Mouse (Mus musculus): ENCODE measurements at regions not wholly inside any gene's neighbourhood (a gene's known extent, or its start where the extent isn't known, plus 50 kb on each side); places are given as distances from the start of the nearest gene placed in this dataset.

- peaks cover 17% of the 10 kb centered on the region for H3K4me1 ChIP-seq
- no peaks in the 10 kb centered on the region for H3K36me3 ChIP-seq
- no peaks in the 10 kb centered on the region for H3K27me3 ChIP-seq
- no peak overlapping the region for H3K4me3 ChIP-seq
- H3K4me2 ChIP-seq = no peak overlapping the region
- peak overlapping the region; percentile 73 for H3K27ac ChIP-seq
- peak; percentile 77; the same call in 1 of the 2 replicates for ATAC-seq (ENCODE audit: insufficient number of reproducible peaks, low FRiP score, low TSS enrichment, low read depth)
- H3K9me3 ChIP-seq = no peaks in the 10 kb centered on the region
- 29% methylated on average over 7 of the region's 7 CpGs for WGBS
- H3K9ac ChIP-seq = no peak overlapping the region
Measured at GRCm38 (mm10) chr12:5494657-5495512, 119.4 kb upstream of the Klhl29 start.

DNA sequence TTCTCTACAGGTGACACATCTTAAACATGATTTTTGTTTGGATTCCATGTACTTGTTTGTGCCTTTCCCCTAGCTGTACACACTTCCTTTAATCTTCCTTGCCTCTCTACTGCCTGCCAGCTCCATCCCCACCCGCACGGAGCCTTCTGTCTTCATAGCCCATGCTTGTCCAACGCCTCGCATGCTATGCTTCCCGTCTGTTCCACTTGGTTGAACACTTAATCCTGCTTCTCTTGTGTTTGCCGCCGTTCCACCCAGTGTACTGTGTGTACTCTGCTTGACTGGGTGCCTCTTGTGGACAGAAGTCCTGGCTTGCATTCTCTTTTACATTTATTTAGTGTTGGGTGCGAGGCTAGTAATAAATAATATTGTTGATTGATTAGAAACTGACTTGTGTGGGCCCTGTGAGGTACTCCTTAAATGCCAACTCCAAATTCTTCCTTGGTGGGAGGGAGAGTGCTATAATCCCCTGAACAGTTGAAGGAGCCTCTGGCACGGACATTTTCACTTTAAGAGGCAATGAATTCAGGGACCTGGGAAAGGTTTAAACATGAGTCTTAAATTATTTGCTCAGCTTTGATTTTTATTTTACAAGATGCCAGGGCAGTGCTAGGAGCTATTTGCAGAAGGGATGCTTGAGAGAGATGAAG is 88.9 kb upstream of the Klhl29 start:
- Histone ChIP-seq H3K4me1 (no peaks in the 10 kb centered on the region; the same call in 1 of the 2 replicates), H3K27ac (no peak overlapping the region), H3K36me3 (no peaks in the 10 kb centered on the region), H3K9ac (no peak overlapping the region), H3K4me3 (no peak overlapping the region), H3K27me3 (no peaks in the 10 kb centered on the region), H3K9me3 (no peaks in the 10 kb centered on the region), H3K4me2 (no peak overlapping the region)
- ATAC-seq (ENCODE audit: insufficient number of reproducible peaks, low FRiP score, low TSS enrichment, low read depth) = no peak
- 51% methylated on average over 9 of the region's 9 CpGs for WGBS

DNA sequence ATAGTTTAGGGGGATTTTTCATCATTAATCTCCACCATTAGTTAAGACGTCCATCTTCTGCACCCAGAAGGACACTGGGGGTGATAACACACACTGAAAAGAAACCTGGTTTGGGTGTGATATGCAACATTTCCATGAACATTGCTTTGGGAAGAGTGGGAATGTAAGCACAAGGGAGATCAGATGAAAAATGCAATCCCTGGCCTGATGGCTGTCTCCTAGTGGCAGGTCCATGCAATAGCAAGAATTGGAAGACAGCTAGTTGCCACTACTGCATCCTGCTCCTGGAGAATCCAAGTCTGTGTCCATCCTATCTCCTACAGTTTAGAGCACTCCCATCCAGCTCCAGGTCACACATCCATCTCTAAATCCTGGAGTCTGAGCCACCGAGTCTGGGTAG is 77.7 kb upstream of the Klhl29 start:
- Histone ChIP-seq H3K4me2 (no peak overlapping the region), H3K27ac (no peak overlapping the region), H3K4me3 (no peak overlapping the region), H3K36me3 (no peaks in the 10 kb centered on the region), H3K9me3 (no peaks in the 10 kb centered on the region), H3K27me3 (no peaks in the 10 kb centered on the region), H3K4me1 (no peaks in the 10 kb centered on the region), H3K9ac (no peak overlapping the region)
- WGBS = 85% methylated on average over 2 of the region's 2 CpGs
- no peak for ATAC-seq (ENCODE audit: insufficient number of reproducible peaks, low FRiP score, low TSS enrichment, low read depth)

GRCm38 (mm10) chr12:5443730-5444129 is 68.2 kb upstream of the Klhl29 start:
- H3K4me1 ChIP-seq = peaks cover 15% of the 10 kb centered on the region
- no peaks in the 10 kb centered on the region for H3K9me3 ChIP-seq
- H3K27me3 ChIP-seq = no peaks in the 10 kb centered on the region
- 0 out of 2 replicates have a peak overlapping the region, but pooled peaks have one; percentile 33 for H3K27ac ChIP-seq
- no peak overlapping the region for H3K4me3 ChIP-seq
- no peaks in the 10 kb centered on the region for H3K36me3 ChIP-seq
- ATAC-seq (ENCODE audit: insufficient number of reproducible peaks, low FRiP score, low TSS enrichment, low read depth) = no peak
- no peak overlapping the region for H3K9ac ChIP-seq
- H3K4me2 ChIP-seq = no peak overlapping the region
- 43% methylated on average over 2 of the region's 2 CpGs for WGBS

DNA sequence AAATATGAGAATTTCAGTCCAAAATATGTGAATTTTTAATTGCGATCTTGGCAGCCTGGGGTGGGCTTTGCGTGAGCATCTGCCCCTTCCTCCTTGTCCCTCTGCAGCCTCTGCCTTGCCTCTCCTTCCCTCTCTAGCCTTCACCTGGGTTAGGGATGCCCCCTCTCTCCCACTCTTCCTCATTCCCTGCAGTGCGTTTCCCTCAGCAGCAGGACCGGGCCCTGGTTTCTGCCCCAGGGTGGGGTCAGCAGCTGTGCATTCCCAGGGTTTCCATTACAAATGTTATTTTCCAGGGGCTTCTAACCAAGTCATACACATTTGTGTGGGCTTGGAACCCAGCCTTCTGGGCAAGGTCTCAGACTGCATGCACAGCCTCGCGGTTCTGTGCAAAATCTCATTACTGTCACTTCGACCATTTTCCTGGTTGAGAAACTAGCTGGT is 67.6 kb upstream of the Klhl29 start:
- Histone ChIP-seq H3K4me2 (no peak overlapping the region), H3K9me3 (no peaks in the 10 kb centered on the region), H3K4me3 (no peak overlapping the region), H3K27ac (peak overlapping the region; percentile 61; the same call in 1 of the 2 replicates), H3K4me1 (peaks cover 15% of the 10 kb centered on the region), H3K9ac (no peak overlapping the region), H3K27me3 (no peaks in the 10 kb centered on the region), H3K36me3 (no peaks in the 10 kb centered on the region)
- WGBS = 40% methylated on average over 7 of the region's 7 CpGs
- ATAC-seq (ENCODE audit: insufficient number of reproducible peaks, low FRiP score, low TSS enrichment, low read depth) = no peak

GRCm38 (mm10) chr12:5442679-5443078 is 67.2 kb upstream of the Klhl29 start:
- no peaks in the 10 kb centered on the region for H3K27me3 ChIP-seq
- H3K27ac ChIP-seq = no peak overlapping the region
- no peak for ATAC-seq (ENCODE audit: insufficient number of reproducible peaks, low FRiP score, low TSS enrichment, low read depth)
- 67% methylated on average over 5 of the region's 5 CpGs for WGBS
- no peak overlapping the region for H3K4me3 ChIP-seq
- no peak overlapping the region for H3K9ac ChIP-seq
- H3K4me2 ChIP-seq = no peak overlapping the region
- H3K36me3 ChIP-seq = no peaks in the 10 kb centered on the region
- H3K4me1 ChIP-seq = peaks cover 15% of the 10 kb centered on the region
- no peaks in the 10 kb centered on the region for H3K9me3 ChIP-seq

DNA sequence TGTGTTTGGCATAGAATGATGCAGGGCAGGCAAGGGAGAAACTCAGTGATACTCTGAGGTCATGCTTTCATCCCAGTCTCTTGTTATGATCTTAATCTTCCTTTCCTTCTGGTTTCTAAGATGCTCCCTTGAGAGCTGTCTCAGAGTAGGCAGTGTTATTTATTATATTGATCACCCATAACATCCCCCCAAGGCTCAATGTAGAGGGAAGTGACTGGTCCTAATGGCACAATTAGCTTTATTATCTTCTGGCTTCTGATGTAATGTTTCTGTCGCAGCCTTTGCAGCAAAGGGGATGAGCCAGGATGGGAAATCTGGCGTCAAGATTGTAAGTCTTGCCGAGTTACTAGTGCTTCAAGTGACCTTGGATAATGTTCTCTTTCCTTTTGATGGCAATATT is 65.0 kb upstream of the Klhl29 start:
- ATAC-seq (ENCODE audit: insufficient number of reproducible peaks, low FRiP score, low TSS enrichment, low read depth) = no peak
- H3K27me3 ChIP-seq = no peaks in the 10 kb centered on the region
- H3K27ac ChIP-seq = no peak overlapping the region
- H3K4me2 ChIP-seq = no peak overlapping the region
- no peaks in the 10 kb centered on the region for H3K9me3 ChIP-seq
- WGBS = 64% methylated on average over 3 of the region's 3 CpGs
- H3K4me1 ChIP-seq = peaks cover 15% of the 10 kb centered on the region
- H3K9ac ChIP-seq = no peak overlapping the region
- no peaks in the 10 kb centered on the region for H3K36me3 ChIP-seq
- no peak overlapping the region for H3K4me3 ChIP-seq

DNA sequence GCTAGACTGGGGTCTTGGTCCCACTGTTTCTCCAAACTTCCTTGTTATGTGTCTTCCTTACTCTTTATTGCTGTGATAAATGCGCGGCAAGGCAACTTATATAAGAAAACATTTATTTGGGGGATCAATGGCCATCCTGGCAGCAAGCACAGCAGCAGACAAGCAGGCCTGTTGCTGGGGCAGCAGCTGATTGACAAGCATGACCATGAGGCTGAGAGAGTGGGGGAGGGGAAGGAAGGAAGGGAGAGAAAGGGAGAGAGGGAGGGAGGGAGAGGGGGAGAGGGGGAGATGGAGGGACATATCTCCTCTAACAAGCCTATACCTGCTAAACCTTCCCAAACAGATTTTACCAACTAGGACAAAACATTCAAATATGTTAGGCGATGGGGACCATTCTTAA is 60.4 kb upstream of the Klhl29 start:
- Histone ChIP-seq H3K4me3 (no peak overlapping the region), H3K4me1 (peaks cover 7% of the 10 kb centered on the region; the same call in 1 of the 2 replicates), H3K27ac (no peak overlapping the region), H3K9me3 (no peaks in the 10 kb centered on the region), H3K4me2 (no peak overlapping the region), H3K27me3 (no peaks in the 10 kb centered on the region), H3K36me3 (no peaks in the 10 kb centered on the region), H3K9ac (no peak overlapping the region)
- WGBS = 81% methylated on average over 3 of the region's 3 CpGs
- no peak for ATAC-seq (ENCODE audit: insufficient number of reproducible peaks, low FRiP score, low TSS enrichment, low read depth)

DNA sequence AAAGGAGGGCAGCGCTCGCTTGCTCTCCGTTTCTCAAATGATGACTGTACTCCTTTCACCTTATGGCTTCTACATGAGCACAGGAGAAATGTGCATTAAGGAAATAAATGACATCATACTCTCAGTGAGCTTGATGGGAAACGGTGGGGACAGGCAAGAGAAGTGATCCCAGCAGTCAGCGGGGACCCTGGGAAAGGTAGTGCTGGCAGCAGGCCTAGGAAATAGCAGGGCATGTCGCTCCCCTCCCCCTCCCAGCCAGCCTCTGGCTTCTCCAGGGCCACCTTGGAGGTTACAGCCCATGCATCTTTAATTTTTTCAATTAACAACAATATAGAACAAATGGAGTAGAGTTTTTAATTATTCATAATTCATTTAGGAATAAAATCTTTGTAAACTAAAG is 58.6 kb upstream of the Klhl29 start:
- peaks cover 7% of the 10 kb centered on the region; the same call in 1 of the 2 replicates for H3K4me1 ChIP-seq
- 45% methylated on average over 6 of the region's 6 CpGs for WGBS
- no peak overlapping the region for H3K4me3 ChIP-seq
- no peaks in the 10 kb centered on the region for H3K27me3 ChIP-seq
- H3K4me2 ChIP-seq = no peak overlapping the region
- no peak overlapping the region for H3K27ac ChIP-seq
- H3K36me3 ChIP-seq = no peaks in the 10 kb centered on the region
- no peak overlapping the region for H3K9ac ChIP-seq
- no peaks in the 10 kb centered on the region for H3K9me3 ChIP-seq
- ATAC-seq (ENCODE audit: insufficient number of reproducible peaks, low FRiP score, low TSS enrichment, low read depth) = no peak

GRCm38 (mm10) chr12:5432688-5433087 is 57.2 kb upstream of the Klhl29 start:
- H3K27ac ChIP-seq = no peak overlapping the region
- peaks cover 7% of the 10 kb centered on the region; the same call in 1 of the 2 replicates for H3K4me1 ChIP-seq
- H3K9me3 ChIP-seq = no peaks in the 10 kb centered on the region
- no peaks in the 10 kb centered on the region for H3K36me3 ChIP-seq
- H3K9ac ChIP-seq = no peak overlapping the region
- H3K27me3 ChIP-seq = no peaks in the 10 kb centered on the region
- WGBS = 67% methylated on average over 3 of the region's 3 CpGs
- H3K4me3 ChIP-seq = no peak overlapping the region
- ATAC-seq (ENCODE audit: insufficient number of reproducible peaks, low FRiP score, low TSS enrichment, low read depth) = no peak
- H3K4me2 ChIP-seq = no peak overlapping the region

GRCm38 (mm10) chr12:5428733-5429132 is 53.3 kb upstream of the Klhl29 start:
- no peaks in the 10 kb centered on the region for H3K27me3 ChIP-seq
- no peak for ATAC-seq (ENCODE audit: insufficient number of reproducible peaks, low FRiP score, low TSS enrichment, low read depth)
- no peaks in the 10 kb centered on the region for H3K9me3 ChIP-seq
- no peak overlapping the region for H3K4me3 ChIP-seq
- WGBS = 68% methylated on average over 3 of the region's 3 CpGs
- no peak overlapping the region for H3K27ac ChIP-seq
- no peaks in the 10 kb centered on the region for H3K36me3 ChIP-seq
- H3K4me2 ChIP-seq = no peak overlapping the region
- peaks cover 2% of the 10 kb centered on the region; the same call in 1 of the 2 replicates for H3K4me1 ChIP-seq
- H3K9ac ChIP-seq = no peak overlapping the region

Data from limb, embryonic 15.5 days (tissue).